Mouse (Mus musculus) ES-E14 (cell line): ENCODE data around the gene Klrc3.
"Not testable (repeated sequence)": the region's sequence is repeated elsewhere in the genome, so short reads cannot be mapped to it uniquely, and the experiment has no call there.

Experiments used
- CHD2 ChIP-seq: IDR thresholded peaks from 2 replicates; pipeline ENCODE4 v1.6.1; 2014; ENCODE audit warnings: mild to moderate bottlenecking, low read depth, low read length, inconsistent platforms
- HCFC1 ChIP-seq: IDR thresholded peaks from 2 replicates; pipeline ENCODE4 v1.6.1; 2012; ENCODE audit warnings: low read length, inconsistent platforms, borderline replicate concordance; ENCODE audit not compliant: insufficient read depth
- MAFK ChIP-seq: IDR thresholded peaks from 2 replicates; pipeline ENCODE4 v1.6.1; 2014; ENCODE audit warnings: mild to moderate bottlenecking, low read depth, low read length, inconsistent platforms; ENCODE audit not compliant: insufficient read depth
- ZC3H11A ChIP-seq: IDR thresholded peaks from 2 replicates; pipeline ENCODE4 v1.6.1; 2012; ENCODE audit warnings: low read depth, mild to moderate bottlenecking, inconsistent platforms, low read length, borderline replicate concordance
- ZNF384 ChIP-seq: IDR thresholded peaks from 2 replicates; pipeline ENCODE4 v1.6.1; 2012; ENCODE audit warnings: low read depth, low read length, inconsistent platforms

DNA sequence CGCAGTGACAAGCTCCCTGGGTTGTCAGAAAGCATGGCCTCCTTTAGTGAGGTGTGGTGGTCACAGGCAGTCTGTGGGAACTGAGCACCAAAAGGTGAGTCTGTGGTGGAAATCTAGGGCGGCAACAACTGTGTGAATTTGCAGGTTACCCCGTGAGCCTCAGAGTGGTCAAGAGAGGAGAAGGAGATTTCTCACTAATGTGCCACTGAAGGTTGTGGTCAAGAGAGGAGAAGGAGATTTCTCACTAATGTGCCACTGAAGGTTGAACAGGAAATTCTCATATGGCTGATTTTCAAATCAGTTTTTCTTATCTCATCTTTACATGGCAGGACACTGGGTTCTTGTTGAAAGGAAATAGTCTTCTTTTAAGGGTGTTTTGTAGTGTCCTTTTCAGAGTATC, 917 bp upstream of the Klrc3 start:
- not testable (repeated sequence) for TF ChIP-seq ZC3H11A, ZNF384, MAFK, HCFC1, CHD2
